Mouse (Mus musculus) testis, adult 2 months (tissue): Measurements from ENCODE around the gene Gramd1a. TPM values are rescaled to one million over a fixed set of nuclear protein-coding genes. Genes with fewer than 3 reads are reported as not detected.

Experiments
- H3K27ac ChIP-seq: fragments of 200-500 bp; 2 replicates; pipeline ENCODE4 v1.5.1; 2012; ENCODE audit warnings: low read depth, low read length; ENCODE audit not compliant: control insufficient read depth, insufficient read depth
- H3K27me3 ChIP-seq: fragments of 200-500 bp; 2 replicates; pipeline ENCODE4 v1.6.1; 2012; ENCODE audit warnings: mild to moderate bottlenecking, low read length, moderate library complexity; ENCODE audit not compliant: control insufficient read depth, insufficient read depth
- H3K36me3 ChIP-seq: fragments of 200-500 bp; 2 replicates; pipeline ENCODE4 v1.6.1; 2012; ENCODE audit warnings: mild to moderate bottlenecking, low read length; ENCODE audit not compliant: control insufficient read depth, insufficient read depth
- H3K4me1 ChIP-seq: fragments of 200-500 bp; 2 replicates; pipeline ENCODE4 v1.6.1; 2012; ENCODE audit warnings: low read length; ENCODE audit not compliant: control insufficient read depth, insufficient read depth
- H3K4me3 ChIP-seq: fragments of 200-500 bp; 2 replicates; pipeline ENCODE4 v1.5.1; 2012; ENCODE audit warnings: low read depth, mild to moderate bottlenecking, low read length, moderate library complexity, mixed read lengths; ENCODE audit not compliant: control insufficient read depth
- CTCF ChIP-seq: fragments of 200-500 bp; IDR thresholded peaks from 2 replicates; pipeline ENCODE4 v1.5.1; 2012; ENCODE audit warnings: low read depth, mild to moderate bottlenecking, inconsistent platforms, low read length, moderate library complexity; ENCODE audit not compliant: control insufficient read depth, insufficient read depth, insufficient replicate concordance
- POLR2A ChIP-seq: fragments of 200-500 bp; IDR thresholded peaks from 2 replicates; pipeline ENCODE4 v1.6.1; 2012; ENCODE audit warnings: low read depth, mild to moderate bottlenecking, inconsistent platforms, low read length, moderate library complexity; ENCODE audit not compliant: control insufficient read depth
- polyA plus RNA-seq: library from polyadenylated mRNA; depleted of rRNA; stranded (reverse); fragments of >200 nt; gene quantifications from 2 replicates; pipeline ENCODE4 v1.2.3, GENCODE M21; 2012

The Gramd1a gene
- polyA plus RNA-seq, 1 experiment: 35.1 TPM

DNA sequence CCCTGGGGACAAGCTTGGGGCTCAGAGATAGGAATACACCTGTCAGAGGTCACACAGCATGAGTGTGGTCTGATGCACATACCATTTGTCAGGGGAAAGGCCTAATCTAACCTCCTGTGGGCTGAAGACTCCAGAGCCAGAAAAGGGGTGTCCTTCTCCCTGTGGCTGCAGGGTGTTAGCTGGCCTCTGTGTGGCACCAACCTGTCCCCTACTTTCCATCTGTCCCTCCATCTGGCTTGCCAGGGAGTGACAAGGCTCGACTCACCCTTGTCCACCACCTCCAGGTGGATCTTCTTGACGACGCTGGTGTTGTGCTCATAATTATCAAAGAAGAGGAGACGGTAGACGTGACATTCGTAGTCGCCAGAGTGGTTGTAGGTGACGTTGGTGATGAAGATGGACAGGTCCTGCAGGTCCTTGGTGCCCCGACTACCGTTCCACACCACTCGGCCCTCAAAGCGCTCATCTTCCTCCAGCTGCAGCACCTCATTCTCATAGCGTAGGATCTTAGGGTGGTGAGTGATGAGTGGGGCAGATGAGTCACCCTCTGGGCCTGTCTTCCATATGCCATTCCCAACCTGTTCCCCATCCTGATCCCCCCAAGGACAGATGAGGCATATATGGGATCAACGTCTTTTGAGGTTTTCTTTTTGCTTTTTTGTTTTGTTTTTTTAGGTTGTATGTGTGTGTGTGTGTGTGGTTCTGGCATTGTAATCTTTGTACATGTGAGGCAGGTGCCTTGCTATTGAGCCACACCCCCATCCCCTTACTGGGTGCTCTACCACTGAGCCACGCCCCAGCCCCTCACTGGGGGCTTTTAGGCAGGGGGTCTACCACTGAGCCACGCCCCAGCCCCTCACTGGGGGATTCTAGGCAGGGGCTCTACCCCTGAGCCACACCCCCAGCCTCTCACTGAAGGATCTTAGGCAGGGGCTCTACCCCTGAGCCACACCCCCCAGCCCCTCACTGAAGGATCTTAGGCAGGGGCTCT, 32.8 kb downstream of the Gramd1a start:
- no peak overlapping the region for H3K4me3 ChIP-seq
- TF ChIP-seq CTCF (no peak), POLR2A (no peak)

DNA sequence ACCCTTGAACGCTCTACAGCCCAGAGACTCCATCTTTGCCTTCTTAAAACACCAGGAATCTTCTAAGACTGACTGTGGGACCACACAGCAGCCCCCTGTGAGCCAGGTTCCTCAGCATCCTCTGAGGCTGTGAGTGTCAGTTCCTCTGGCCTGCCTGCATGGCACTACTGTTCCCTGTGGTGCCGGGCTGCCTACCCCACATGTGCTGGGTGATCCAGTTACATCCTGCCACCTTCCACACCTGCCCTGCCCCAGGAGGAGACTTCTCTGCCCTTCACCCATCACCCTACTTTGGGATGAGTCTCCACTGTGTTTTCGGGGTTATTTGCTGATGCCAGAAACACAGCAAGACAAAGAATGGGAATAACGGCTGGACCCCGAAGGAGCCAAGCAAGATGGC, 36.1 kb downstream of the Gramd1a start:
- H3K4me1 ChIP-seq: peaks cover 14% of the 10 kb centered on the region
- H3K27ac ChIP-seq: no peak overlapping the region
- H3K4me3 ChIP-seq: no peak overlapping the region
- TF ChIP-seq CTCF (no peak), POLR2A (no peak)
- H3K36me3 ChIP-seq: no peaks in the 10 kb centered on the region
- no peaks in the 10 kb centered on the region; the same call in 1 of the 2 replicates for H3K27me3 ChIP-seq

More for the DNA sequence above, 32.8 kb downstream of the Gramd1a start:
- H3K4me1 ChIP-seq: peaks cover 12% of the 10 kb centered on the region
- H3K27ac ChIP-seq: no peak overlapping the region
- no peaks in the 10 kb centered on the region for H3K36me3 ChIP-seq
- H3K27me3 ChIP-seq: no peaks in the 10 kb centered on the region; the same call in 1 of the 2 replicates

DNA sequence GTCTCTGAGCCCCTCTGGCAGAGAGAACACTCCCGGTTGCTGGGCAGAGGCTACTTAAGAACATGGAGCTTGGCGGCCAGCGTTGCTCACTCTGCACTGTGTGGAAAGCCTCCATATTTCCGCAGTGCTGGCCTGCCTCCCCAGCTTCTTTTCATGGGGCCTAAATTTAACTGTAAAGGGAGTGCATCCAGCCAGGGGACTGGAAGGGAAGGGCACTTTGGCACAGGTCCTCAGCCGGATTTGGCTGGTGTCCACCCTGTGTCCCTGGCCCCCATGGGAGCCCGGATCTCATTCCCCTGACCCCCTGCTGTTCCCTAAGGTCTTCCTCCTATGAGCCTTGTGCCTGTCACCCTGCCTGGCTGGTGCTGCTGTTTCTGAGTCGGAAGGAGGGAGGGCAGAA, 37.2 kb downstream of the Gramd1a start:
- Histone ChIP-seq H3K4me3 (no peak overlapping the region), H3K36me3 (no peaks in the 10 kb centered on the region), H3K27ac (no peak overlapping the region), H3K27me3 (no peaks in the 10 kb centered on the region; the same call in 1 of the 2 replicates), H3K4me1 (peaks cover 14% of the 10 kb centered on the region)
- TF ChIP-seq POLR2A (no peak), CTCF (no peak)

DNA sequence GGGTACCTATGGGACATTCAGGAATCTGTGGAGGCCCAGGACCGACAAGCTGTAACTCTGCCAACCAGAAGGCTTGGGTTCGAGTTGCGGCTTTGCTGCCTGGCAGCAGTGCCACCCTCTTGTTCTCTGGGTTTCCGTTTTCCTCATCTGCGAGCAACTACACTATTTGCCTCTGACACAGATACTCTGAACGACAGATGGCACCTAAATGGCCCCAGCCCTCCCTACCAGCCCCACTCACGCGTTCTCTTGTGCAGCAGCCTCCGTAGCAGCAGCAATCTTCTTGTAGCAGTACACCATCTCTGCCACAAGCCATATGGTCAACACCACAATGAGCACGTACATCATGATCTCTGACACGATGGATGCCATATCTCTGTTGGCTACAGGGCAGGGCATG, 38.2 kb downstream of the Gramd1a start:
- no peaks in the 10 kb centered on the region; the same call in 1 of the 2 replicates for H3K27me3 ChIP-seq
- peaks cover 10% of the 10 kb centered on the region for H3K4me1 ChIP-seq
- H3K27ac ChIP-seq: no peak overlapping the region
- no peak overlapping the region for H3K4me3 ChIP-seq
- no peak for TF ChIP-seq POLR2A
- no peak for TF ChIP-seq CTCF
- H3K36me3 ChIP-seq: no peaks in the 10 kb centered on the region

DNA sequence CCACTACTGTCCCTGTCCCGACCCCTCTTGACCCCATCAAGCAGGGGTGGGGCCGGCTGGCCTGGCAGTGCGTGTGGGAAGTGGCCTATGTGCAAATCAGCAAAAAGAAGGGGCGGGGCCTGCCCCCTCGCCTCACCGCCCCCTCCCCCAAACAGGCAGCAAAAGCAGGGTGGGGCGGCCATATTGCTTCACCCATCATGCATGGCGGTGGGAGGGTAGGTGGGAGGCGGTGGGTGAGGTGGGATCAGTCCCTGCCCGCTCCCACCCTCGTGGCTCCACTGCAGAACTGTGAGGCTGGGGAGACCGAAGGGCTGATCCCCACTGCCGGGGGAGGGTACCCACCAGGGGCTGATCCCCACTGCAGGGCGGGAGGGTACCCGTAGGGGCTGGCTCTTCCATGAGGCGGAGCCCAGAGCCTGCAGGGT, 39.0 kb downstream of the Gramd1a start:
- TF ChIP-seq POLR2A: no peak
- no peak for TF ChIP-seq CTCF
- H3K4me3 ChIP-seq: no peak overlapping the region
- H3K27ac ChIP-seq: no peak overlapping the region
- H3K36me3 ChIP-seq: no peaks in the 10 kb centered on the region
- peaks cover 10% of the 10 kb centered on the region for H3K4me1 ChIP-seq
- no peaks in the 10 kb centered on the region; the same call in 1 of the 2 replicates for H3K27me3 ChIP-seq

DNA sequence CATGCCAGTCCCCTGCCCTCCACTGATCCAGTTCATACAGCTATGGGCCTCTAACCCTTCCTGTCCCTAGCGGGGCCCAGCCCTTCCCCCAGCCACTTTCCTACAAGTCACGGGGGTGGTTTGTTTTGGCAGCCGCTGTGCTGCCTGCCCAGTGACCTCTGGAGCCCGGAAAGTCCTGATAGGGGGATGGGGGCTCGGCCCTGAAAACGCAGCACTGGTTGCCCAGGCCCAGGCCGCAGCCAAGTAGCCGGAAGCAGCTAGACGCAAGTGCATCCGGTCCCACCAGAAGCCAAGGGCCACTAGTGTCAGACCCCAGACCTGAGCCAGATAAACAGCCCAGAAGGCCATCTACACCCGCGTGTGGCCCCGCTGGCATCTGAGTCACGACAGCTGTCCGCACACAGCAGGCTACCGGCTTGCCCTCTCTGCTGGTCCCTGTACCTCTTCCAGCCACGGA, 40.1 kb downstream of the Gramd1a start:
- H3K36me3 ChIP-seq: no peaks in the 10 kb centered on the region
- no peak for TF ChIP-seq CTCF
- no peak for TF ChIP-seq POLR2A
- no peaks in the 10 kb centered on the region; the same call in 1 of the 2 replicates for H3K27me3 ChIP-seq
- no peak overlapping the region; the same call in 1 of the 2 replicates for H3K4me3 ChIP-seq
- H3K27ac ChIP-seq: no peak overlapping the region
- H3K4me1 ChIP-seq: peaks cover 10% of the 10 kb centered on the region

DNA sequence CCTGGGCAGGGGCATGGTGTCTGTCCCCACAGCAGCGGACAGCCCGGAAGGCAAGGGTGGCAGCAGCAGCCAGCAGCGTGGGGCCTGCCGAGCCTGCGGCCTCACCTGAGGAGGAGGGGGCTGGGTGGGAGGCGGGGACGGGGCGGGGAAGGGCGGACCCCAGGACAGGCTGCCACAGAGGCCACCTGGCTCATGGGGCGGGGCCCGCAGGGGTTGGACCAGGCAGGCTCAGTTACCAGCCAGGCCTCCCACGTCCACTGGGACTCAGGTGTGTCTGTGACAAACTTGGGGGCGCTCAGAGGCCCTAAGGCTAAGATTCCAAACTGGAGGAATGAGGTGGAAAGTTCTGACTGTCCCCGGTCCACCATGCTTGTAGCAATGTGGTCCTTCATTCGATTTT, 40.5 kb downstream of the Gramd1a start, which contains the start of gene Hpn:
Hpn (minus strand) TSS at position 109 of the 400 bp plus-strand sequence.
- no peak within 1 kb of the TSS for H3K27ac ChIP-seq
- TF ChIP-seq CTCF (no peak), POLR2A (no peak)

More for the DNA sequence above, 40.5 kb downstream of the Gramd1a start, which contains the start of gene Hpn:
- Histone ChIP-seq H3K27me3 (no peaks in the 10 kb centered on the region; the same call in 1 of the 2 replicates), H3K36me3 (no peaks in the 10 kb centered on the region), H3K4me1 (peaks cover 10% of the 10 kb centered on the region), H3K4me3 (no peak within 1 kb of the TSS; the same call in 1 of the 2 replicates)
